8 mouse cellular contexts compared by ENCODE assay signal in the genomic region with DNA sequence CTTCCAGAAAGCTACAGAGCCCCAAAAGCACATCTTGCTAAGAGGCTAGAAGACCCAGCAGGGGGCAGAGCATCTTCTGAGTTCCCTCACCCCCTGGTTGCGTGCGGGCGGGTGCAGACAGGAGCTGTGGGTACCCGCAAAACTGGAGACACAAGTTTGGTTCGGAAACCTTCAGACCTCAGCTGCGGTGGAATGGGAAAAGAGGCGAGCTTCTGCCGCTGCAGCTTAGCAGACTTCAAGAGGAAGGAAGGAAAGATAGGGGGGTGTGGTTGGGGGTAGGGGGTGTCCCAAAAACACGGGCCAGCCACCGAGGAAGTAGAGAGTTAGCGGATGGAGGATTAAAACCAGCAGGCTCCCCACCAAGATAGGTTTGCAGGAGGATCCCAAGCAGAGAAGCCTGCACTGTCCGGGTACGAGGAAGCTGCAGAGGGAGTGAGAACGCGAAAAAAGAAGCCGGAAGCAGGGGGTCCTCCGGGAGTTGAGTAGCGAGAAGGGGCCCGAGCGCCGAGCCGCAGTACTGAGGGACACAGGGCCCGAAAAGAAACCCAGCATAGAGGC. TPM values are rescaled to one million over a fixed set of nuclear protein-coding genes. Genes with fewer than 3 reads are reported as not detected.
A peak's percentile ranks its signal among the peaks of the same experiment; 100 is the strongest.
DNase-seq lines count a peak whose midpoint lies in the region; TF ChIP-seq lines count a peak whose summit lies in the region.

No protein-coding gene starts in this region.

- DNase-seq in ES-E14 (ENCODE audit: low read depth, low spot score): peak; percentile 9
- peak; percentile 65 for DNase-seq in brain, embryonic 18.5 days (ENCODE audit: low read depth, low spot score)
- DNase-seq in forebrain, embryonic 10.5 days (ENCODE audit: extremely low spot score, low spot score): peak; percentile 51
- DNase-seq in heart, postnatal 36 days: peak; percentile 38 to 49
- peak; percentile 26 to 43 for DNase-seq in layer of hippocampus, postnatal 25 days (ENCODE audit: extremely low spot score in 1 of 2, low spot score in 1 of 2)
- peak; percentile 66 to 70 for DNase-seq in lung, postnatal 4 days
- DNase-seq in retina, postnatal 7 days (ENCODE audit: low read depth, low spot score): peak; percentile 13
- DNase-seq in urinary bladder, postnatal 36 days (ENCODE audit: low spot score in 2 of 2): peak; percentile 45 to 56

- peak overlapping the region; percentile 67 to 99 for H3K4me3 ChIP-seq in ES-E14 (ENCODE audit: insufficient read depth in 1 of 2, low read depth in 1 of 2, low read length in 2 of 2, poor library complexity in 1 of 2, severe bottlenecking in 1 of 2)
- peak overlapping the region; percentile 98 for H3K4me3 ChIP-seq in forebrain, embryonic 10.5 days

- no peaks in the 10 kb centered on the region for H3K9me3 ChIP-seq in ES-E14 (ENCODE audit: control insufficient read depth, insufficient read depth, low read depth, low read length)
- no peaks in the 10 kb centered on the region for H3K9me3 ChIP-seq in forebrain, embryonic 10.5 days

- H3K36me3 ChIP-seq in ES-E14 (ENCODE audit: control insufficient read depth, insufficient read depth, low read length, poor library complexity, severe bottlenecking): no peaks in the 10 kb centered on the region
- H3K36me3 ChIP-seq in forebrain, embryonic 10.5 days (replicated peaks): peaks cover 33% of the 10 kb centered on the region

- in situ Hi-C loops in ES-E14 (cut with MboI; ENCODE audit: low sequenced_read_pairs in 2 of 2, unreplicated experiment in 2 of 2): no loop called here

- no peak overlapping the region for H3K27ac ChIP-seq in ES-E14 (ENCODE audit: insufficient read depth, low read depth, low read length, poor library complexity, severe bottlenecking)
- H3K27ac ChIP-seq in forebrain, embryonic 10.5 days: peak overlapping the region; percentile 98

- intact Hi-C loops in heart, postnatal 36 days (cut with DNase I): loop anchor here (5.0 to 10.0 kb wide), 3 partner anchors 36 to 322 kb away; partner anchors contain the start of gene Mfsd14a

- no peaks in the 10 kb centered on the region for H3K27me3 ChIP-seq in forebrain, embryonic 10.5 days (ENCODE audit: poor library complexity, severe bottlenecking)

- WGBS in forebrain, embryonic 10.5 days: under 1% methylated on average over 23 of the region's 23 CpGs

- peaks cover 0 to 2% of the 10 kb centered on the region in 2 experiments; a peak in 2 of 4 replicates for H3K4me1 ChIP-seq in ES-E14 (ENCODE audit: control insufficient read depth in 2 of 2, insufficient read depth in 2 of 2, low read length in 2 of 2, poor library complexity in 1 of 2)
- peaks cover 42% of the 10 kb centered on the region for H3K4me1 ChIP-seq in forebrain, embryonic 10.5 days

- peak overlapping the region; percentile 56 for H3K9ac ChIP-seq in ES-E14 (ENCODE audit: insufficient read depth, low read depth, low read length, poor library complexity, severe bottlenecking)

TF ChIP-seq in ES-E14, 5 proteins besides CTCF, POLR2A, EP300 and RAD21:
- no peak for TF ChIP-seq CHD2 (IDR thresholded peaks at IDR 0.05; ENCODE audit: low read depth, low read length)
- TF ChIP-seq MAFK (IDR thresholded peaks at IDR 0.05; ENCODE audit: insufficient read depth, low read depth, low read length): no peak
- TF ChIP-seq ZC3H11A (IDR thresholded peaks at IDR 0.05; ENCODE audit: borderline replicate concordance, low read depth, low read length): no peak
- TF ChIP-seq ZNF384 (IDR thresholded peaks at IDR 0.05; ENCODE audit: low read depth, low read length): no peak
- TF ChIP-seq HCFC1 (IDR thresholded peaks at IDR 0.05; ENCODE audit: borderline replicate concordance, insufficient read depth, low read length): no peak
TF ChIP-seq in ES-E14: peak in this region for 0.

RNA-seq across cellular contexts. Expression of gene Cdc14a, which starts 1.0 kb away (rescaled TPM):
- 3.5 TPM in 2 replicates for total RNA-seq in ES-E14 (2012; rRNA removed)
- polyA plus RNA-seq in forebrain, embryonic 10.5 days (2016; fragmentation: Nextera tagmentation; extraction: Ambion mirVana): 19.7 and 19.8 TPM in 2 replicates
- 1 to 10 TPM; 3.0 to 4.6 TPM for total RNA-seq in heart, postnatal 36 days (2021)
- 1 to 10 TPM; 4.3 to 4.5 TPM for total RNA-seq in layer of hippocampus, postnatal 25 days (2021)

Comparison
In these comparisons a context has a peak if more than half of its experiments do, and no peak if none do; other contexts are left out.
1. DNase-seq: peak in every context shown above with its lines; median percentile 68 in lung, postnatal 4 days; 65 in brain, embryonic 18.5 days; 51 in forebrain, embryonic 10.5 days; 50 in urinary bladder, postnatal 36 days; 44 in heart, postnatal 36 days; 34 in layer of hippocampus, postnatal 25 days; 13 in retina, postnatal 7 days; 9 in ES-E14.